Mouse (Mus musculus): ENCODE results near the gene Gm11492.

- TF ChIP-seq POLR2A (IDR thresholded peaks at IDR 0.05; ENCODE audit: borderline replicate concordance, extremely low read depth, low read depth, low read length) (no peak), CTCF (IDR thresholded peaks at IDR 0.05; ENCODE audit: insufficient read depth, low read length) (no peak)
Observed at GRCm38 (mm10) chr11:87615952-87616351, 49.5 kb downstream of the Gm11492 start.
